Mouse (Mus musculus) forebrain, embryonic 12.5 days (tissue): ENCODE results near the gene Fnip1. TPM values are rescaled to one million over a fixed set of nuclear protein-coding genes. Genes with fewer than 3 reads are reported as not detected.

Source experiments
- ATAC-seq: fragments of 200-750 bp; cut with Nextera tagmentation; 2 replicates; pipeline ENCODE4 v1.8.0; 2017; ENCODE audit warnings: moderate TSS enrichment; ENCODE audit not compliant: low FRiP score
- H3K27ac ChIP-seq: fragments of 300-500 bp; sonication (generic); 2 replicates; pipeline ENCODE4 v1.5.1; 2016; ENCODE audit warnings: mild to moderate bottlenecking
- H3K27me3 ChIP-seq: fragments of 300-500 bp; sonication (generic); 2 replicates; pipeline ENCODE4 v1.6.1; 2016; ENCODE audit warnings: mild to moderate bottlenecking
- H3K36me3 ChIP-seq: fragments of 300-500 bp; sonication (generic); replicated peaks from 2 replicates; pipeline ENCODE4 v1.6.1; 2016; ENCODE audit warnings: mild to moderate bottlenecking
- H3K4me1 ChIP-seq: fragments of 300-500 bp; sonication (generic); 2 replicates; pipeline ENCODE4 v1.6.1; 2016
- H3K4me2 ChIP-seq: fragments of 300-500 bp; sonication (generic); 2 replicates; pipeline ENCODE4 v1.6.1; 2016; ENCODE audit warnings: mild to moderate bottlenecking, moderate library complexity
- H3K4me3 ChIP-seq: fragments of 300-500 bp; sonication (generic); replicated peaks from 2 replicates; pipeline ENCODE4 v1.5.1; 2016; ENCODE audit warnings: mild to moderate bottlenecking
- H3K9ac ChIP-seq: fragments of 300-500 bp; sonication (generic); 2 replicates; pipeline ENCODE4 v1.6.1; 2016; ENCODE audit warnings: mild to moderate bottlenecking
- H3K9me3 ChIP-seq: fragments of 300-500 bp; sonication (generic); 2 replicates; pipeline ENCODE4 v1.6.1; 2016
- WGBS: fragments of 180-500 bp; shearing (Covaris S2); methylation state at CpG from one replicate; pipeline ENCODE4 v1.1.7; 2016; 5-methylcytosine and 5-hydroxymethylcytosine counted together
- polyA plus RNA-seq: library from polyadenylated mRNA; unstranded; fragments of >200 nt; fragmentation: Nextera tagmentation; extraction: Ambion mirVana; gene quantifications from 2 replicates; pipeline ENCODE4 v1.2.1, GENCODE M21; 2016

Fnip1 gene
- polyA plus RNA-seq, 1 experiment from 2014 or later = 12.4 TPM

GRCm38 (mm10) chr11:54528002-54528401, 90.0 kb downstream of the Fnip1 start:
- H3K27ac ChIP-seq = no peak overlapping the region
- H3K4me1 ChIP-seq = peaks cover 19% of the 10 kb centered on the region
- ATAC-seq = no peak
- WGBS = 89% methylated on average over 2 of the region's 2 CpGs
- H3K27me3 ChIP-seq = no peaks in the 10 kb centered on the region
- no peaks in the 10 kb centered on the region for H3K9me3 ChIP-seq
- no peak overlapping the region for H3K4me2 ChIP-seq
- no peak overlapping the region for H3K4me3 ChIP-seq
- H3K36me3 ChIP-seq = no peaks in the 10 kb centered on the region
- no peak overlapping the region for H3K9ac ChIP-seq

- 87% methylated on average over 1 of the region's 1 CpGs for WGBS
- ATAC-seq = no peak
- Histone ChIP-seq H3K4me2 (no peak overlapping the region), H3K27me3 (no peaks in the 10 kb centered on the region), H3K4me1 (peaks cover 3% of the 10 kb centered on the region; the same call in 1 of the 2 replicates), H3K36me3 (no peaks in the 10 kb centered on the region), H3K4me3 (no peak overlapping the region), H3K27ac (no peak overlapping the region), H3K9me3 (no peaks in the 10 kb centered on the region), H3K9ac (no peak overlapping the region)
These were observed 92.4 kb downstream of the Fnip1 start for GRCm38 (mm10) chr11:54530391-54530790.

- Histone ChIP-seq H3K27ac (no peak overlapping the region), H3K9me3 (no peaks in the 10 kb centered on the region), H3K4me2 (no peak overlapping the region), H3K4me1 (peaks cover 3% of the 10 kb centered on the region; the same call in 1 of the 2 replicates), H3K4me3 (no peak overlapping the region), H3K27me3 (no peaks in the 10 kb centered on the region), H3K36me3 (no peaks in the 10 kb centered on the region), H3K9ac (no peak overlapping the region)
- no peak for ATAC-seq
- WGBS = 94% methylated on average over 1 of the region's 1 CpGs
These were observed 92.9 kb downstream of the Fnip1 start for GRCm38 (mm10) chr11:54530916-54531315.

GRCm38 (mm10) chr11:54533834-54534233, 95.8 kb downstream of the Fnip1 start:
- no peak overlapping the region for H3K9ac ChIP-seq
- no peaks in the 10 kb centered on the region for H3K27me3 ChIP-seq
- 89% methylated on average over 2 of the region's 2 CpGs for WGBS
- peaks cover 3% of the 10 kb centered on the region; the same call in 1 of the 2 replicates for H3K4me1 ChIP-seq
- H3K4me3 ChIP-seq = no peak overlapping the region
- no peak overlapping the region for H3K4me2 ChIP-seq
- ATAC-seq = no peak
- no peaks in the 10 kb centered on the region for H3K9me3 ChIP-seq
- no peak overlapping the region for H3K27ac ChIP-seq
- H3K36me3 ChIP-seq = no peaks in the 10 kb centered on the region

- Histone ChIP-seq H3K9me3 (no peaks in the 10 kb centered on the region), H3K27ac (no peak overlapping the region), H3K4me1 (peaks cover 3% of the 10 kb centered on the region; the same call in 1 of the 2 replicates), H3K36me3 (no peaks in the 10 kb centered on the region), H3K4me3 (no peak overlapping the region), H3K27me3 (no peaks in the 10 kb centered on the region), H3K4me2 (no peak overlapping the region), H3K9ac (no peak overlapping the region)
- ATAC-seq = no peak
- WGBS = 58% methylated on average over 6 of the region's 6 CpGs
These were observed 96.9 kb downstream of the Fnip1 start for GRCm38 (mm10) chr11:54534871-54535270.

GRCm38 (mm10) chr11:54539031-54539430, 101.0 kb downstream of the Fnip1 start:
- Histone ChIP-seq H3K9me3 (no peaks in the 10 kb centered on the region), H3K4me2 (no peak overlapping the region), H3K36me3 (no peaks in the 10 kb centered on the region), H3K9ac (no peak overlapping the region), H3K27ac (no peak overlapping the region), H3K4me1 (no peaks in the 10 kb centered on the region), H3K4me3 (no peak overlapping the region), H3K27me3 (no peaks in the 10 kb centered on the region)
- 75% methylated on average over 2 of the region's 2 CpGs for WGBS
- no peak for ATAC-seq

GRCm38 (mm10) chr11:54539486-54539885, 101.5 kb downstream of the Fnip1 start:
- Histone ChIP-seq H3K27me3 (no peaks in the 10 kb centered on the region), H3K4me1 (no peaks in the 10 kb centered on the region), H3K9ac (no peak overlapping the region), H3K36me3 (no peaks in the 10 kb centered on the region), H3K4me2 (no peak overlapping the region), H3K4me3 (no peak overlapping the region), H3K9me3 (no peaks in the 10 kb centered on the region), H3K27ac (no peak overlapping the region)
- 89% methylated on average over 2 of the region's 2 CpGs for WGBS
- no peak for ATAC-seq

GRCm38 (mm10) chr11:54540328-54540727, 102.3 kb downstream of the Fnip1 start:
- no peaks in the 10 kb centered on the region for H3K4me1 ChIP-seq
- H3K4me2 ChIP-seq = no peak overlapping the region
- H3K27me3 ChIP-seq = no peaks in the 10 kb centered on the region
- H3K36me3 ChIP-seq = no peaks in the 10 kb centered on the region
- no peak overlapping the region for H3K9ac ChIP-seq
- no peak for ATAC-seq
- H3K27ac ChIP-seq = no peak overlapping the region
- no peak overlapping the region for H3K4me3 ChIP-seq
- no peaks in the 10 kb centered on the region for H3K9me3 ChIP-seq

- ATAC-seq = no peak
- no peaks in the 10 kb centered on the region for H3K27me3 ChIP-seq
- H3K9ac ChIP-seq = no peak overlapping the region
- H3K4me1 ChIP-seq = no peaks in the 10 kb centered on the region
- no peaks in the 10 kb centered on the region for H3K36me3 ChIP-seq
- H3K4me2 ChIP-seq = no peak overlapping the region
- H3K9me3 ChIP-seq = no peaks in the 10 kb centered on the region
- H3K27ac ChIP-seq = no peak overlapping the region
- no peak overlapping the region for H3K4me3 ChIP-seq
These were observed 104.4 kb downstream of the Fnip1 start for GRCm38 (mm10) chr11:54542414-54542813.

- H3K4me1 ChIP-seq = no peaks in the 10 kb centered on the region
- H3K27ac ChIP-seq = no peak overlapping the region
- no peak for ATAC-seq
- no peak overlapping the region for H3K4me3 ChIP-seq
- no peaks in the 10 kb centered on the region for H3K9me3 ChIP-seq
- no peaks in the 10 kb centered on the region for H3K36me3 ChIP-seq
- 83% methylated on average over 2 of the region's 2 CpGs for WGBS
- H3K9ac ChIP-seq = no peak overlapping the region
- H3K4me2 ChIP-seq = no peak overlapping the region
- H3K27me3 ChIP-seq = no peaks in the 10 kb centered on the region
These were observed 117.0 kb downstream of the Fnip1 start for GRCm38 (mm10) chr11:54554970-54555369.

GRCm38 (mm10) chr11:54562761-54563160, 124.8 kb downstream of the Fnip1 start:
- Histone ChIP-seq H3K27me3 (no peaks in the 10 kb centered on the region), H3K27ac (no peak overlapping the region), H3K9ac (no peak overlapping the region), H3K36me3 (no peaks in the 10 kb centered on the region), H3K9me3 (no peaks in the 10 kb centered on the region), H3K4me3 (no peak overlapping the region), H3K4me1 (no peaks in the 10 kb centered on the region), H3K4me2 (no peak overlapping the region)
- 89% methylated on average over 5 of the region's 5 CpGs for WGBS
- ATAC-seq = no peak
